ENCODE assay signal across 10 mouse cellular contexts in the genomic region with DNA sequence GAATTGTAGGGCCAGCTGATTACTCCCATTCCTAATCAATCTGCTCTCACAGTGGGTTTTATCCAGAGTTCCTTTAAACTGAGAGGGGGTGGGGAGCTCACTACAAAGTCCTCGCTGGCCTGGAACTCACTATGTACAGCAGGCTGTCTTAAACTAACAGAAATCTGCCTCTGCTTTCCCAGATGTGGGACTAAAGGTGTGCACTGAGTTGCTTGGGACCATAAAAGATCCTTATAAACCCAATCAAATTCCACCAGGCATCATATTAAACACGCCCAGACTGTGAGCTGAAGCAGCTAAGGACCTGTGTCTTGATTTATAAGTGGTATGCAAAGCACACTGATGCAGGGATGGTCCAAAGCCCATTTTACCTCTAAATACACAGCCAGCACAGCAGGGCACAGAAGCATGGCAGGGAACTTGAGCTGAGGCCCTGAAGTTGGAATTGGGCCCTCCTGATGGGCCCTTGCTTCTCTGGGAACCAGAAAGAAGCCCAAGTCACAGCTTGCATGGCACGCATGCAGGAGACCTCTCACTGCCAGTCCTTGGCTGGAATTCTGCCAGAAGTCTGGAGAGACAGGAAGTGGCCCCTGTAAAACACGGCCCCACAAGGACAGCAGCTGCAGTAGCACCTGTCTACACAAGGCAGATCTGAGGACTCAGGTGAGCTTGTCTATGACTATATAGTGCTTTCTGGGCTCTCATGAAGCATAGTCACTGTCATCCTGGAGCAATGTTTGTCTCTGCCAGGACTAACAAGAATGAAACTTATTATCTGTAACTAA.
A peak's percentile ranks its signal among the peaks of the same experiment; 100 is the strongest.
DNase-seq lines count a peak whose midpoint lies in the region; ATAC-seq lines count a peak whose summit lies in the region.
"Had no signal": no experiment of that assay in that cellular context is flagged by ENCODE, and none has a peak within 500 bp of the region (broad histone marks: within the 10 kb centered on the region; RNA-seq: fewer than 3 reads in every experiment).

No protein-coding gene starts in this region.

- no peaks in the 10 kb centered on the region for H3K36me3 ChIP-seq in forebrain, embryonic 13.5 days (ENCODE audit: poor library complexity, severe bottlenecking)
- no peaks in the 10 kb centered on the region for H3K36me3 ChIP-seq in forebrain, embryonic 11.5 days (ENCODE audit: control insufficient read depth, insufficient read depth, low read length)
- H3K36me3 ChIP-seq in neural tube, embryonic 11.5 days (ENCODE audit: control insufficient read depth, insufficient read depth, low read length), result no peaks in the 10 kb centered on the region
- H3K36me3 ChIP-seq in intestine, embryonic 15.5 days, result no peaks in the 10 kb centered on the region
- H3K36me3 ChIP-seq in stomach, embryonic 15.5 days, result no peaks in the 10 kb centered on the region

- H3K9ac ChIP-seq in forebrain, embryonic 13.5 days, result no peak overlapping the region
- no peak overlapping the region for H3K9ac ChIP-seq in forebrain, embryonic 11.5 days (ENCODE audit: low read length)
- no peak overlapping the region; the same call in 1 of the 2 replicates for H3K9ac ChIP-seq in neural tube, embryonic 11.5 days (ENCODE audit: low read length)
- H3K9ac ChIP-seq in intestine, embryonic 15.5 days, result no peak overlapping the region
- H3K9ac ChIP-seq in stomach, embryonic 15.5 days, result no peak overlapping the region

- no peaks in the 10 kb centered on the region for H3K27me3 ChIP-seq in forebrain, embryonic 13.5 days
- no peaks in the 10 kb centered on the region for H3K27me3 ChIP-seq in forebrain, embryonic 11.5 days (ENCODE audit: control insufficient read depth, insufficient read depth, low read length)
- H3K27me3 ChIP-seq in neural tube, embryonic 11.5 days (ENCODE audit: control insufficient read depth, insufficient read depth, low read length), result no peaks in the 10 kb centered on the region
- no peaks in the 10 kb centered on the region for H3K27me3 ChIP-seq in intestine, embryonic 15.5 days (replicated peaks)
- no peaks in the 10 kb centered on the region for H3K27me3 ChIP-seq in stomach, embryonic 15.5 days (replicated peaks)

- no peak overlapping the region for H3K4me2 ChIP-seq in forebrain, embryonic 13.5 days
- no peak overlapping the region for H3K4me2 ChIP-seq in forebrain, embryonic 11.5 days (ENCODE audit: low read depth, low read length, severe bottlenecking)
- no peak overlapping the region for H3K4me2 ChIP-seq in neural tube, embryonic 11.5 days (ENCODE audit: low read depth)
- H3K4me2 ChIP-seq in intestine, embryonic 15.5 days (replicated peaks), result no peak overlapping the region
- no peak overlapping the region for H3K4me2 ChIP-seq in stomach, embryonic 15.5 days

- H3K9me3 ChIP-seq in forebrain, embryonic 13.5 days (replicated peaks), result no peaks in the 10 kb centered on the region
- H3K9me3 ChIP-seq in forebrain, embryonic 11.5 days (ENCODE audit: control insufficient read depth, low read length), result no peaks in the 10 kb centered on the region
- no peaks in the 10 kb centered on the region for H3K9me3 ChIP-seq in neural tube, embryonic 11.5 days (ENCODE audit: control insufficient read depth, low read length)
- no peaks in the 10 kb centered on the region for H3K9me3 ChIP-seq in intestine, embryonic 15.5 days
- H3K9me3 ChIP-seq in stomach, embryonic 15.5 days, result no peaks in the 10 kb centered on the region

- 0 out of 2 replicates have a peak, but pooled peaks have one; percentile 10 for ATAC-seq in forebrain, embryonic 13.5 days
- no peak for ATAC-seq in forebrain, embryonic 11.5 days (replicated peaks; ENCODE audit: low FRiP score)
- ATAC-seq in neural tube, embryonic 11.5 days (ENCODE audit: insufficient read depth, low FRiP score, low TSS enrichment), result no peak
- ATAC-seq in intestine, embryonic 15.5 days, result peak; percentile 82
- peak; percentile 22; the same call in 1 of the 2 replicates for ATAC-seq in stomach, embryonic 15.5 days (ENCODE audit: insufficient read depth, low FRiP score, low read depth)
- no peak for ATAC-seq in inflammation-experienced regulatory T-cells, adult 6 months
- ATAC-seq: CD4-positive, CD25-positive, alpha-beta regulatory T cell, adult 4 months had no signal

- H3K4me3 ChIP-seq in forebrain, embryonic 13.5 days, result no peak overlapping the region
- H3K4me3 ChIP-seq in forebrain, embryonic 11.5 days (ENCODE audit: low read depth, low read length), result no peak overlapping the region
- no peak overlapping the region for H3K4me3 ChIP-seq in neural tube, embryonic 11.5 days (ENCODE audit: low read depth, low read length)
- no peak overlapping the region for H3K4me3 ChIP-seq in intestine, embryonic 15.5 days (replicated peaks)
- H3K4me3 ChIP-seq in stomach, embryonic 15.5 days (replicated peaks), result no peak overlapping the region

- H3K27ac ChIP-seq in forebrain, embryonic 13.5 days, result peak overlapping the region; percentile 33; the same call in 1 of the 2 replicates
- no peak overlapping the region for H3K27ac ChIP-seq in forebrain, embryonic 11.5 days (ENCODE audit: low read depth, low read length)
- peak overlapping the region; percentile 34; the same call in 1 of the 2 replicates for H3K27ac ChIP-seq in neural tube, embryonic 11.5 days (ENCODE audit: low read depth, low read length)
- 0 out of 2 replicates have a peak overlapping the region, but pooled peaks have one; percentile 28 for H3K27ac ChIP-seq in intestine, embryonic 15.5 days
- H3K27ac ChIP-seq in stomach, embryonic 15.5 days, result no peak overlapping the region

- WGBS in forebrain, embryonic 13.5 days, result 46% methylated on average over 4 of the region's 4 CpGs
- 70% methylated on average over 4 of the region's 4 CpGs for WGBS in forebrain, embryonic 11.5 days
- WGBS in neural tube, embryonic 11.5 days, result 45% methylated on average over 4 of the region's 4 CpGs
- 40% methylated on average over 4 of the region's 4 CpGs for WGBS in intestine, embryonic 15.5 days
- WGBS in stomach, embryonic 15.5 days, result 37% methylated on average over 4 of the region's 4 CpGs

- H3K4me1 ChIP-seq in forebrain, embryonic 13.5 days, result peaks cover 33% of the 10 kb centered on the region
- H3K4me1 ChIP-seq in forebrain, embryonic 11.5 days (replicated peaks; ENCODE audit: control insufficient read depth, insufficient read depth, low read length), result no peaks in the 10 kb centered on the region
- H3K4me1 ChIP-seq in neural tube, embryonic 11.5 days (ENCODE audit: control insufficient read depth, insufficient read depth, low read length), result peaks cover 23% of the 10 kb centered on the region
- H3K4me1 ChIP-seq in intestine, embryonic 15.5 days (replicated peaks), result peaks cover 14% of the 10 kb centered on the region
- H3K4me1 ChIP-seq in stomach, embryonic 15.5 days, result peaks cover 16% of the 10 kb centered on the region

- no peak for DNase-seq in forebrain, embryonic 11.5 days (ENCODE audit: low spot score)
- no peak for DNase-seq in neural tube, embryonic 11.5 days (ENCODE audit: low spot score)
- DNase-seq in neural tube, embryonic 10.5 days (ENCODE audit: extremely low spot score, low spot score), result no peak
- DNase-seq in spleen, adult 12 weeks (ENCODE audit: low spot score), result no peak
- DNase-seq: kidney, adult 9 months had no signal

Comparison
In these comparisons a context has a peak if more than half of its experiments do, and no peak if none do; other contexts are left out.
1. ATAC-seq: peak in forebrain, embryonic 13.5 days (single experiment), intestine, embryonic 15.5 days (single experiment) and stomach, embryonic 15.5 days (single experiment); none in forebrain, embryonic 11.5 days (single experiment), neural tube, embryonic 11.5 days (single experiment) and inflammation-experienced regulatory T-cells, adult 6 months (single experiment).
2. H3K27ac ChIP-seq: peak in forebrain, embryonic 13.5 days (single experiment), neural tube, embryonic 11.5 days (single experiment) and intestine, embryonic 15.5 days (single experiment); none in forebrain, embryonic 11.5 days (single experiment) and stomach, embryonic 15.5 days (single experiment).